Mouse (Mus musculus) testis, adult 2 months (tissue): ENCODE data around the gene Pde4d. TPM values are rescaled to one million over a fixed set of nuclear protein-coding genes. Genes with fewer than 3 reads are reported as not detected.

ENCODE experiments used
- H3K27ac ChIP-seq: fragments of 200-500 bp; 2 replicates; pipeline ENCODE4 v1.5.1; 2012; ENCODE audit warnings: low read depth, low read length; ENCODE audit not compliant: control insufficient read depth, insufficient read depth
- H3K27me3 ChIP-seq: fragments of 200-500 bp; 2 replicates; pipeline ENCODE4 v1.6.1; 2012; ENCODE audit warnings: mild to moderate bottlenecking, low read length, moderate library complexity; ENCODE audit not compliant: control insufficient read depth, insufficient read depth
- H3K36me3 ChIP-seq: fragments of 200-500 bp; 2 replicates; pipeline ENCODE4 v1.6.1; 2012; ENCODE audit warnings: mild to moderate bottlenecking, low read length; ENCODE audit not compliant: control insufficient read depth, insufficient read depth
- H3K4me1 ChIP-seq: fragments of 200-500 bp; 2 replicates; pipeline ENCODE4 v1.6.1; 2012; ENCODE audit warnings: low read length; ENCODE audit not compliant: control insufficient read depth, insufficient read depth
- H3K4me3 ChIP-seq: fragments of 200-500 bp; 2 replicates; pipeline ENCODE4 v1.5.1; 2012; ENCODE audit warnings: low read depth, mild to moderate bottlenecking, low read length, moderate library complexity, mixed read lengths; ENCODE audit not compliant: control insufficient read depth
- CTCF ChIP-seq: fragments of 200-500 bp; IDR thresholded peaks from 2 replicates; pipeline ENCODE4 v1.5.1; 2012; ENCODE audit warnings: low read depth, mild to moderate bottlenecking, inconsistent platforms, low read length, moderate library complexity; ENCODE audit not compliant: control insufficient read depth, insufficient read depth, insufficient replicate concordance
- POLR2A ChIP-seq: fragments of 200-500 bp; IDR thresholded peaks from 2 replicates; pipeline ENCODE4 v1.6.1; 2012; ENCODE audit warnings: low read depth, mild to moderate bottlenecking, inconsistent platforms, low read length, moderate library complexity; ENCODE audit not compliant: control insufficient read depth
- polyA plus RNA-seq: library from polyadenylated mRNA; depleted of rRNA; stranded (reverse); fragments of >200 nt; gene quantifications from 2 replicates; pipeline ENCODE4 v1.2.3, GENCODE M21; 2012

The Pde4d gene
- polyA plus RNA-seq, 1 experiment, result 2.1 TPM

GRCm38 (mm10) chr13:109635901-109636520 is 1186.3 kb downstream of the Pde4d start:
- no peak overlapping the region for H3K4me3 ChIP-seq
- no peak overlapping the region for H3K27ac ChIP-seq
- no peaks in the 10 kb centered on the region for H3K36me3 ChIP-seq
- no peaks in the 10 kb centered on the region for H3K4me1 ChIP-seq
- no peaks in the 10 kb centered on the region for H3K27me3 ChIP-seq
- no peak for TF ChIP-seq CTCF
- TF ChIP-seq POLR2A, result no peak

- TF ChIP-seq POLR2A, result no peak
- TF ChIP-seq CTCF, result no peak
- Histone ChIP-seq H3K4me1 (no peaks in the 10 kb centered on the region), H3K27me3 (no peaks in the 10 kb centered on the region), H3K4me3 (no peak overlapping the region), H3K36me3 (no peaks in the 10 kb centered on the region), H3K27ac (no peak overlapping the region)
Measured at GRCm38 (mm10) chr13:109638273-109638672, 1188.5 kb downstream of the Pde4d start.

- H3K4me3 ChIP-seq, result no peak overlapping the region
- H3K36me3 ChIP-seq, result no peaks in the 10 kb centered on the region
- H3K27ac ChIP-seq, result no peak overlapping the region
- H3K27me3 ChIP-seq, result no peaks in the 10 kb centered on the region
- no peaks in the 10 kb centered on the region for H3K4me1 ChIP-seq
- TF ChIP-seq CTCF (no peak), POLR2A (no peak)
Measured at GRCm38 (mm10) chr13:109639286-109639685, 1189.5 kb downstream of the Pde4d start.

GRCm38 (mm10) chr13:109641562-109641961 is 1191.8 kb downstream of the Pde4d start:
- Histone ChIP-seq H3K27ac (no peak overlapping the region), H3K4me1 (no peaks in the 10 kb centered on the region), H3K27me3 (no peaks in the 10 kb centered on the region), H3K4me3 (no peak overlapping the region), H3K36me3 (no peaks in the 10 kb centered on the region)
- TF ChIP-seq POLR2A, result no peak
- no peak for TF ChIP-seq CTCF

GRCm38 (mm10) chr13:109643419-109643818 is 1193.7 kb downstream of the Pde4d start:
- TF ChIP-seq POLR2A (no peak), CTCF (no peak)
- Histone ChIP-seq H3K4me1 (no peaks in the 10 kb centered on the region), H3K4me3 (no peak overlapping the region), H3K36me3 (no peaks in the 10 kb centered on the region), H3K27ac (no peak overlapping the region), H3K27me3 (no peaks in the 10 kb centered on the region)

GRCm38 (mm10) chr13:109644086-109644485 is 1194.3 kb downstream of the Pde4d start:
- H3K4me3 ChIP-seq, result no peak overlapping the region
- no peak for TF ChIP-seq POLR2A
- TF ChIP-seq CTCF, result no peak
- H3K27me3 ChIP-seq, result no peaks in the 10 kb centered on the region
- no peaks in the 10 kb centered on the region for H3K36me3 ChIP-seq
- no peak overlapping the region for H3K27ac ChIP-seq
- no peaks in the 10 kb centered on the region for H3K4me1 ChIP-seq

GRCm38 (mm10) chr13:109645284-109645909 is 1195.6 kb downstream of the Pde4d start:
- Histone ChIP-seq H3K4me3 (no peak overlapping the region), H3K4me1 (no peaks in the 10 kb centered on the region), H3K27ac (no peak overlapping the region), H3K27me3 (no peaks in the 10 kb centered on the region), H3K36me3 (no peaks in the 10 kb centered on the region)
- TF ChIP-seq CTCF (no peak), POLR2A (no peak)
